Mouse (Mus musculus): ENCODE results near the gene Hyal2. TPM values are rescaled to one million over a fixed set of nuclear protein-coding genes. Genes with fewer than 3 reads are reported as not detected.
A peak's percentile ranks its signal among the peaks of the same experiment; 100 is the strongest.

The Hyal2 gene
- polyA plus RNA-seq, 1 experiment = 213 TPM

- H3K4me3 ChIP-seq (ENCODE audit: low read depth, low read length) = peak overlapping the region; percentile 51
These were observed 22.5 kb downstream of the Hyal2 start for GRCm38 (mm10) chr9:107590058-107590772.

GRCm38 (mm10) chr9:107590773-107591060, 23.0 kb downstream of the Hyal2 start:
- 25% methylated on average over 6 of the region's 6 CpGs for WGBS
- H3K27ac ChIP-seq (ENCODE audit: insufficient read depth, low read depth, low read length) = peak overlapping the region; percentile 94
- peak overlapping the region; percentile 51 for H3K4me3 ChIP-seq (ENCODE audit: low read depth, low read length)
- peaks cover 27% of the 10 kb centered on the region for H3K36me3 ChIP-seq (ENCODE audit: control insufficient read depth, insufficient read depth, low read length)
- no peaks in the 10 kb centered on the region for H3K27me3 ChIP-seq (ENCODE audit: control insufficient read depth, insufficient read depth, low read length)
- no peak for TF ChIP-seq CTCF (IDR thresholded peaks at IDR 0.05; ENCODE audit: extremely low read depth, insufficient read length, insufficient replicate concordance, low read depth, low read length)
- TF ChIP-seq POLR2A (IDR thresholded peaks at IDR 0.05; ENCODE audit: low read depth, low read length) = peak; percentile 36; the same call in 1 of the 2 replicates
- H3K4me1 ChIP-seq (ENCODE audit: control insufficient read depth, insufficient read depth, insufficient read length, low read length) = peaks cover 25% of the 10 kb centered on the region

More at GRCm38 (mm10) chr9:107590058-107590772, 22.5 kb downstream of the Hyal2 start:
- peaks cover 27% of the 10 kb centered on the region for H3K36me3 ChIP-seq (ENCODE audit: control insufficient read depth, insufficient read depth, low read length)
- TF ChIP-seq POLR2A (IDR thresholded peaks at IDR 0.05; ENCODE audit: low read depth, low read length) (no peak), CTCF (IDR thresholded peaks at IDR 0.05; ENCODE audit: extremely low read depth, insufficient read length, insufficient replicate concordance, low read depth, low read length) (peak; percentile 17; the same call in 1 of the 2 replicates)
- WGBS = 23% methylated on average over 25 of the region's 25 CpGs
- peak overlapping the region; percentile 94 for H3K27ac ChIP-seq (ENCODE audit: insufficient read depth, low read depth, low read length)
- peaks cover 25% of the 10 kb centered on the region for H3K4me1 ChIP-seq (ENCODE audit: control insufficient read depth, insufficient read depth, insufficient read length, low read length)
- no peaks in the 10 kb centered on the region for H3K27me3 ChIP-seq (ENCODE audit: control insufficient read depth, insufficient read depth, low read length)

- Histone ChIP-seq H3K4me1 (ENCODE audit: control insufficient read depth, insufficient read depth, insufficient read length, low read length) (peaks cover 28% of the 10 kb centered on the region), H3K4me3 (ENCODE audit: low read depth, low read length) (no peak overlapping the region), H3K27ac (ENCODE audit: insufficient read depth, low read depth, low read length) (no peak overlapping the region), H3K27me3 (ENCODE audit: control insufficient read depth, insufficient read depth, low read length) (no peaks in the 10 kb centered on the region), H3K36me3 (ENCODE audit: control insufficient read depth, insufficient read depth, low read length) (peaks cover 32% of the 10 kb centered on the region)
- TF ChIP-seq POLR2A (IDR thresholded peaks at IDR 0.05; ENCODE audit: low read depth, low read length) = no peak
- no peak for TF ChIP-seq CTCF (IDR thresholded peaks at IDR 0.05; ENCODE audit: extremely low read depth, insufficient read length, insufficient replicate concordance, low read depth, low read length)
- WGBS = 81% methylated on average over 11 of the region's 11 CpGs
These were observed 25.6 kb downstream of the Hyal2 start for GRCm38 (mm10) chr9:107593101-107593976.

- peaks cover 37% of the 10 kb centered on the region for H3K36me3 ChIP-seq (ENCODE audit: control insufficient read depth, insufficient read depth, low read length)
- no peaks in the 10 kb centered on the region for H3K27me3 ChIP-seq (ENCODE audit: control insufficient read depth, insufficient read depth, low read length)
- H3K4me3 ChIP-seq (ENCODE audit: low read depth, low read length) = no peak overlapping the region
- TF ChIP-seq CTCF (IDR thresholded peaks at IDR 0.05; ENCODE audit: extremely low read depth, insufficient read length, insufficient replicate concordance, low read depth, low read length) = no peak
- no peak for TF ChIP-seq POLR2A (IDR thresholded peaks at IDR 0.05; ENCODE audit: low read depth, low read length)
- H3K4me1 ChIP-seq (ENCODE audit: control insufficient read depth, insufficient read depth, insufficient read length, low read length) = peaks cover 28% of the 10 kb centered on the region
- no peak overlapping the region for H3K27ac ChIP-seq (ENCODE audit: insufficient read depth, low read depth, low read length)
- WGBS = 84% methylated on average over 8 of the region's 8 CpGs
These were observed 26.7 kb downstream of the Hyal2 start for GRCm38 (mm10) chr9:107594281-107595062.

- 80% methylated on average over 11 of the region's 11 CpGs for WGBS
- H3K27ac ChIP-seq (ENCODE audit: insufficient read depth, low read depth, low read length) = no peak overlapping the region
- TF ChIP-seq CTCF (IDR thresholded peaks at IDR 0.05; ENCODE audit: extremely low read depth, insufficient read length, insufficient replicate concordance, low read depth, low read length) (no peak), POLR2A (IDR thresholded peaks at IDR 0.05; ENCODE audit: low read depth, low read length) (no peak)
- H3K27me3 ChIP-seq (ENCODE audit: control insufficient read depth, insufficient read depth, low read length) = no peaks in the 10 kb centered on the region
- H3K36me3 ChIP-seq (ENCODE audit: control insufficient read depth, insufficient read depth, low read length) = peaks cover 35% of the 10 kb centered on the region
- H3K4me1 ChIP-seq (ENCODE audit: control insufficient read depth, insufficient read depth, insufficient read length, low read length) = peaks cover 32% of the 10 kb centered on the region
- H3K4me3 ChIP-seq (ENCODE audit: low read depth, low read length) = no peak overlapping the region
These were observed 29.1 kb downstream of the Hyal2 start for GRCm38 (mm10) chr9:107596619-107597569.

GRCm38 (mm10) chr9:107598385-107598784, 30.6 kb downstream of the Hyal2 start:
- Histone ChIP-seq H3K4me1 (ENCODE audit: control insufficient read depth, insufficient read depth, insufficient read length, low read length) (peaks cover 39% of the 10 kb centered on the region), H3K4me3 (ENCODE audit: low read depth, low read length) (no peak overlapping the region), H3K27me3 (ENCODE audit: control insufficient read depth, insufficient read depth, low read length) (no peaks in the 10 kb centered on the region), H3K36me3 (ENCODE audit: control insufficient read depth, insufficient read depth, low read length) (peaks cover 28% of the 10 kb centered on the region), H3K27ac (ENCODE audit: insufficient read depth, low read depth, low read length) (peak overlapping the region; percentile 45)
- WGBS = 54% methylated on average over 5 of the region's 5 CpGs
- no peak for TF ChIP-seq CTCF (IDR thresholded peaks at IDR 0.05; ENCODE audit: extremely low read depth, insufficient read length, insufficient replicate concordance, low read depth, low read length)
- TF ChIP-seq POLR2A (IDR thresholded peaks at IDR 0.05; ENCODE audit: low read depth, low read length) = no peak
